Comparison of ENCODE assay signal across 23 mouse cellular contexts in the genomic region with DNA sequence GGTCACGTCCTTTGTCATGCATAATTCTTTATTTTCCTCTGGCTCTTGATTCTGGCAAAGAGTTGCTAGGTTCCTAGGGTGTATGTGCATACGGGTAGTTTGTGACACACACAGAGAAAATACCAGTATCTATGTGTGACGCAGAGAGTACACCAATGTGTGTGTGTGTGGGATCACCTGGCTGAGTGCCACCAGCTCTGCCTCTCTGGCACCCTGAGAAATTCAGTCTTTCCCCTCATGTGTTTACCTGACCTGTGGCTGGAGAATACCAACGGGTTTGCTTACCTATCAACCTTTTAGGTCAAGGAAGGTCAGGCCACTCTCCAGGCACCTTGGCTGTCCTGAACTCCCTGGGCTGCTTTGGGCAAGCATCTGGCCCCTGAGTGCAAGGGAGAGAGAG.
"Had no signal": no experiment of that assay in that cellular context is flagged by ENCODE, and none has a peak within 500 bp of the region (broad histone marks: within the 10 kb centered on the region; RNA-seq: fewer than 3 reads in every experiment).

No protein-coding gene starts in this region.

- DNase-seq: gastrocnemius, postnatal 14 days; gastrocnemius, postnatal 36 days; heart, adult 11 months; heart, adult 2 months; heart, postnatal 14 days; heart, postnatal 36 days; kidney, adult 11 months; kidney, adult 2 months; kidney, adult 9 months; kidney, postnatal 14 days; kidney, postnatal 36 days; layer of hippocampus, postnatal 36 days had no signal

- H3K27ac ChIP-seq: heart, adult 2 months; heart, embryonic 13.5 days; heart, embryonic 15.5 days; hindbrain, embryonic 12.5 days; hindbrain, embryonic 15.5 days; hindbrain, postnatal 0 days; kidney, embryonic 15.5 days; kidney, postnatal 0 days; limb, embryonic 13.5 days; limb, embryonic 15.5 days; liver, embryonic 12.5 days; liver, embryonic 14.5 days had no signal

- H3K4me3 ChIP-seq: heart, adult 2 months; heart, embryonic 13.5 days; heart, embryonic 15.5 days; hindbrain, embryonic 12.5 days; hindbrain, embryonic 15.5 days; kidney, embryonic 15.5 days; limb, embryonic 13.5 days; limb, embryonic 15.5 days; liver, embryonic 12.5 days had no signal
